Mouse (Mus musculus): ENCODE data around the gene Fam107b. TPM values are rescaled to one million over a fixed set of nuclear protein-coding genes. Genes with fewer than 3 reads are reported as not detected.
"Not testable (repeated sequence)": the region's sequence is repeated elsewhere in the genome, so short reads cannot be mapped to it uniquely, and the experiment has no call there.

The Fam107b gene
- polyA plus RNA-seq, 1 experiment from 2014 or later = 27.0 TPM

- H3K9me3 ChIP-seq (ENCODE audit: control insufficient read depth, low read length) = no peaks in the 10 kb centered on the region
- no peaks in the 10 kb centered on the region for H3K36me3 ChIP-seq (ENCODE audit: control insufficient read depth, insufficient read depth, low read length)
- 44% methylated on average over 1 of the region's 1 CpGs for WGBS
- H3K9ac ChIP-seq (ENCODE audit: low read depth, low read length) = no peak overlapping the region
- ATAC-seq = no peak
- H3K4me2 ChIP-seq (ENCODE audit: low read length) = no peak overlapping the region
- H3K27me3 ChIP-seq (replicated peaks; ENCODE audit: control insufficient read depth, insufficient read depth, low read length) = no peaks in the 10 kb centered on the region
- no peak overlapping the region for H3K27ac ChIP-seq (ENCODE audit: low read depth, low read length)
- no peak overlapping the region for H3K4me3 ChIP-seq (ENCODE audit: low read length)
- H3K4me1 ChIP-seq (ENCODE audit: control insufficient read depth, insufficient read depth, low read depth, low read length) = no peaks in the 10 kb centered on the region
Observed at GRCm38 (mm10) chr2:3700368-3700767, 130.1 kb downstream of the Fam107b start.

GRCm38 (mm10) chr2:3702640-3703190 is 132.4 kb downstream of the Fam107b start:
- H3K27me3 ChIP-seq (replicated peaks; ENCODE audit: control insufficient read depth, insufficient read depth, low read length) = no peaks in the 10 kb centered on the region
- H3K4me1 ChIP-seq (ENCODE audit: control insufficient read depth, insufficient read depth, low read depth, low read length) = no peaks in the 10 kb centered on the region
- no peak for ATAC-seq
- H3K9ac ChIP-seq (ENCODE audit: low read depth, low read length) = no peak overlapping the region
- WGBS = 84% methylated on average over 7 of the region's 7 CpGs
- H3K36me3 ChIP-seq (ENCODE audit: control insufficient read depth, insufficient read depth, low read length) = no peaks in the 10 kb centered on the region
- no peak overlapping the region for H3K27ac ChIP-seq (ENCODE audit: low read depth, low read length)
- H3K4me2 ChIP-seq (ENCODE audit: low read length) = no peak overlapping the region
- H3K4me3 ChIP-seq (ENCODE audit: low read length) = no peak overlapping the region
- no peaks in the 10 kb centered on the region for H3K9me3 ChIP-seq (ENCODE audit: control insufficient read depth, low read length)

GRCm38 (mm10) chr2:3703806-3704205 is 133.5 kb downstream of the Fam107b start:
- no peak overlapping the region for H3K4me3 ChIP-seq (ENCODE audit: low read length)
- H3K4me2 ChIP-seq (ENCODE audit: low read length) = no peak overlapping the region
- no peaks in the 10 kb centered on the region for H3K27me3 ChIP-seq (replicated peaks; ENCODE audit: control insufficient read depth, insufficient read depth, low read length)
- H3K9me3 ChIP-seq (ENCODE audit: control insufficient read depth, low read length) = no peaks in the 10 kb centered on the region
- 86% methylated on average over 2 of the region's 2 CpGs for WGBS
- H3K4me1 ChIP-seq (ENCODE audit: control insufficient read depth, insufficient read depth, low read depth, low read length) = no peaks in the 10 kb centered on the region
- no peaks in the 10 kb centered on the region for H3K36me3 ChIP-seq (ENCODE audit: control insufficient read depth, insufficient read depth, low read length)
- no peak overlapping the region for H3K27ac ChIP-seq (ENCODE audit: low read depth, low read length)
- H3K9ac ChIP-seq (ENCODE audit: low read depth, low read length) = no peak overlapping the region
- no peak for ATAC-seq

GRCm38 (mm10) chr2:3704311-3705162 is 134.2 kb downstream of the Fam107b start:
- Histone ChIP-seq H3K27ac (ENCODE audit: low read depth, low read length) (no peak overlapping the region), H3K9ac (ENCODE audit: low read depth, low read length) (no peak overlapping the region), H3K36me3 (ENCODE audit: control insufficient read depth, insufficient read depth, low read length) (no peaks in the 10 kb centered on the region), H3K4me3 (ENCODE audit: low read length) (no peak overlapping the region), H3K4me1 (ENCODE audit: control insufficient read depth, insufficient read depth, low read depth, low read length) (no peaks in the 10 kb centered on the region), H3K4me2 (ENCODE audit: low read length) (no peak overlapping the region), H3K9me3 (ENCODE audit: control insufficient read depth, low read length) (no peaks in the 10 kb centered on the region), H3K27me3 (replicated peaks; ENCODE audit: control insufficient read depth, insufficient read depth, low read length) (no peaks in the 10 kb centered on the region)
- no peak for ATAC-seq
- WGBS = 74% methylated on average over 9 of the region's 9 CpGs

GRCm38 (mm10) chr2:3705283-3705682 is 135.0 kb downstream of the Fam107b start:
- not testable (repeated sequence) for H3K27me3 ChIP-seq (replicated peaks; ENCODE audit: control insufficient read depth, insufficient read depth, low read length)
- 73% methylated on average over 3 of the region's 3 CpGs for WGBS

GRCm38 (mm10) chr2:3707236-3707635 is 136.9 kb downstream of the Fam107b start:
- Histone ChIP-seq H3K4me1 (ENCODE audit: control insufficient read depth, insufficient read depth, low read depth, low read length) (no peaks in the 10 kb centered on the region), H3K9me3 (ENCODE audit: control insufficient read depth, low read length) (no peaks in the 10 kb centered on the region), H3K9ac (ENCODE audit: low read depth, low read length) (no peak overlapping the region), H3K27ac (ENCODE audit: low read depth, low read length) (no peak overlapping the region), H3K36me3 (ENCODE audit: control insufficient read depth, insufficient read depth, low read length) (no peaks in the 10 kb centered on the region), H3K4me2 (ENCODE audit: low read length) (no peak overlapping the region), H3K27me3 (replicated peaks; ENCODE audit: control insufficient read depth, insufficient read depth, low read length) (0 out of 2 replicates have a peak, but pooled peaks cover 2% of the 10 kb centered on the region), H3K4me3 (ENCODE audit: low read length) (no peak overlapping the region)
- 86% methylated on average over 1 of the region's 1 CpGs for WGBS
- no peak for ATAC-seq

More at GRCm38 (mm10) chr2:3705283-3705682, 135.0 kb downstream of the Fam107b start:
- ATAC-seq; H3K9me3 ChIP-seq (ENCODE audit: control insufficient read depth, low read length); H3K4me3 ChIP-seq (ENCODE audit: low read length); H3K4me2 ChIP-seq (ENCODE audit: low read length); H3K4me1 ChIP-seq (ENCODE audit: control insufficient read depth, insufficient read depth, low read depth, low read length); H3K36me3 ChIP-seq (ENCODE audit: control insufficient read depth, insufficient read depth, low read length); H3K9ac ChIP-seq (ENCODE audit: low read depth, low read length); H3K27ac ChIP-seq (ENCODE audit: low read depth, low read length): not testable (repeated sequence)

GRCm38 (mm10) chr2:3708621-3709020 is 138.3 kb downstream of the Fam107b start:
- no peak for ATAC-seq
- Histone ChIP-seq H3K9ac (ENCODE audit: low read depth, low read length) (no peak overlapping the region), H3K4me2 (ENCODE audit: low read length) (no peak overlapping the region), H3K4me1 (ENCODE audit: control insufficient read depth, insufficient read depth, low read depth, low read length) (no peaks in the 10 kb centered on the region; the same call in 1 of the 2 replicates), H3K4me3 (ENCODE audit: low read length) (no peak overlapping the region), H3K27ac (ENCODE audit: low read depth, low read length) (no peak overlapping the region), H3K27me3 (replicated peaks; ENCODE audit: control insufficient read depth, insufficient read depth, low read length) (0 out of 2 replicates have a peak, but pooled peaks cover 2% of the 10 kb centered on the region), H3K9me3 (ENCODE audit: control insufficient read depth, low read length) (no peaks in the 10 kb centered on the region), H3K36me3 (ENCODE audit: control insufficient read depth, insufficient read depth, low read length) (no peaks in the 10 kb centered on the region)
- WGBS = 94% methylated on average over 4 of the region's 4 CpGs

- H3K36me3 ChIP-seq (ENCODE audit: control insufficient read depth, insufficient read depth, low read length) = no peaks in the 10 kb centered on the region
- no peak overlapping the region for H3K27ac ChIP-seq (ENCODE audit: low read depth, low read length)
- H3K4me2 ChIP-seq (ENCODE audit: low read length) = no peak overlapping the region
- no peaks in the 10 kb centered on the region for H3K9me3 ChIP-seq (ENCODE audit: control insufficient read depth, low read length)
- ATAC-seq = no peak
- no peak overlapping the region for H3K4me3 ChIP-seq (ENCODE audit: low read length)
- no peak overlapping the region for H3K9ac ChIP-seq (ENCODE audit: low read depth, low read length)
- peaks cover 6% of the 10 kb centered on the region for H3K4me1 ChIP-seq (ENCODE audit: control insufficient read depth, insufficient read depth, low read depth, low read length)
- 96% methylated on average over 2 of the region's 2 CpGs for WGBS
- H3K27me3 ChIP-seq (replicated peaks; ENCODE audit: control insufficient read depth, insufficient read depth, low read length) = 0 out of 2 replicates have a peak, but pooled peaks cover 2% of the 10 kb centered on the region
Observed at GRCm38 (mm10) chr2:3709882-3710281, 139.6 kb downstream of the Fam107b start.

GRCm38 (mm10) chr2:3710521-3710920 is 140.2 kb downstream of the Fam107b start:
- H3K4me1 ChIP-seq (ENCODE audit: control insufficient read depth, insufficient read depth, low read depth, low read length) = peaks cover 9% of the 10 kb centered on the region
- H3K4me2 ChIP-seq (ENCODE audit: low read length) = no peak overlapping the region
- H3K9ac ChIP-seq (ENCODE audit: low read depth, low read length) = no peak overlapping the region
- no peak overlapping the region for H3K27ac ChIP-seq (ENCODE audit: low read depth, low read length)
- H3K36me3 ChIP-seq (ENCODE audit: control insufficient read depth, insufficient read depth, low read length) = no peaks in the 10 kb centered on the region
- 0 out of 2 replicates have a peak, but pooled peaks cover 2% of the 10 kb centered on the region for H3K27me3 ChIP-seq (replicated peaks; ENCODE audit: control insufficient read depth, insufficient read depth, low read length)
- ATAC-seq = no peak
- 91% methylated on average over 3 of the region's 3 CpGs for WGBS
- H3K4me3 ChIP-seq (ENCODE audit: low read length) = no peak overlapping the region
- H3K9me3 ChIP-seq (ENCODE audit: control insufficient read depth, low read length) = no peaks in the 10 kb centered on the region
